Mouse (Mus musculus) heart, postnatal 0 days (tissue): Measurements from ENCODE around the gene Efna5.

Experiments
- CTCF ChIP-seq: IDR thresholded peaks from 2 replicates; pipeline ENCODE4 v1.5.1; 2016; ENCODE audit warnings: antibody characterized with exemption, control low read depth, low read depth
- EP300 ChIP-seq: IDR thresholded peaks from 2 replicates; pipeline ENCODE4 v1.6.1; 2016; ENCODE audit warnings: antibody characterized with exemption, low read depth

GRCm38 (mm10) chr17:62863004-62863403, 18.1 kb downstream of the Efna5 start:
- TF ChIP-seq CTCF, result no peak
- no peak for TF ChIP-seq EP300
